Mouse (Mus musculus) gastrocnemius, postnatal 25 days (tissue): Measurements from ENCODE around the gene Hsd17b11. TPM values are rescaled to one million over a fixed set of nuclear protein-coding genes. Genes with fewer than 3 reads are reported as not detected.

ENCODE experiments used
- DNase-seq: peaks from one replicate; pipeline ENCODE4 v3.0.0; 2022
- long read RNA-seq, 2 experiments: library from polyadenylated mRNA; stranded (forward); transcript quantifications; one replicate each; pipeline ENCODE4 v2.0.0; 2021
- total RNA-seq, 2 experiments: library from RNA; stranded (reverse); gene quantifications; 1 replicate in 1 of 2; 2 replicates in 1 of 2; pipeline ENCODE4 v1.2.3; 2021

The Hsd17b11 gene
- 1 to 10 TPM; 7.8 to 8.3 TPM for total RNA-seq
- long read RNA-seq, experiment 1, partial matches to known transcripts = 0 of 3 reads
- long read RNA-seq, experiment 1, other reads (novel, unspliced or antisense) = 3 of 3 reads
- long read RNA-seq, experiment 2, partial matches to known transcripts = 1 of 3 reads
- long read RNA-seq, experiment 2, other reads (novel, unspliced or antisense) = 0 of 3 reads

DNA sequence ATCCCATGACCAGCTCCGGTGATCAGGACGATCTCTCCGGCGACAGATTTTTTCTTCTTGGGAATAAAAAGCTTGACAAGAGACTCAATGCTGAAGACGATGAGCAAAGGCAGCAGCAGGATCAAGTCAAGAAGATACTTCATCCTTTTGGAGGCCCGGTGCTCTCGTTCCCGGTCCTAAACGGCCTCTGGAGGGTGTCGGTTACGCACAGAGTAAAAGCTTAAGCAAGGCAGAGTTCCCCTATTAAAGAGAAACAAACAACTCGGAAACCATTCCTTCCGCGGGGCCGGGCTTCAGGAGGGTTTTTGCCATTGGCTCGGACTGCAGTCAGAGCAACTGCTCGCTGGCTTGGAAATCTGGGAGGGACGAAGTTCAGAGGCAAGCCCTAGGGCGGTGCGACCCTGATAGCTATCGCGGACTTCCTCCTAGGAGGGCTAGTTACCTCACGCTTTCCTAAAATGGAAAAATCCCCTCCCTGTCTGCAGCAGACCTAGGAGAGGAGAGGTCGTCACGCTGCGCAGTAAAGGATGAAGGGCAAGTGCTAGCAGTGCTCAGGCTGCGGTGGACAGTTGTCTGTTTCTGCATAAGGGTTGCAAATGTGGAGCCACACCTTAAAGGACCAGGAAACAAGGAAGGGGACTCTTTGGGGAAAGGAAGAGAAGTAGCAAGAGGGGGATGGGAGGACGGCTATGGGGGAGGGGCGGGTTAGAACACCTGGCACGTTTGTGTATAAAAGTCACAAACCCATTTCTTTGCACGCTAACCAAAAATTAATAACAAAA lies at the start of gene Hsd17b11:
Gene Hsd17b11 (minus strand): TSS at position 323 of the 782 bp plus-strand sequence.
- peak; percentile 87 for DNase-seq

DNA sequence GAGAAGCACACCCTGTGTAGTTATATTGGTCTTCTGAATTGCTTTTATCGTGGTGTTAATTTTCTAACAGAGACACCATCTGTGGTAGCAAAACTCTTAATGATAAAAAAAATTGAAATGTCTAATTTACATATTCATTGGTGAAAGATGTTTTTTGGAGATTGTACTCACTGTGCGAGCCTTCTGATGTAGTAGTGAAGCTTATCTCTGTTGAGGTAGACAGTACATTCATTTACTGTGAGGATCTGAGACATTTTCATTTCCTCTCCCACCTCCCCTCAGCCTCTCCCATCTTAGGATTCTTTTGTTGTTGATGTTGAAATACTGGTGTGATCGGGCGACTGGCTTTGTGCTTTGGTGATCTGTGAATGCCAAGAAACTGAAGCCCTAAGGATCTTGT lies 49.3 kb upstream of the Hsd17b11 start:
- no peak for DNase-seq

DNA sequence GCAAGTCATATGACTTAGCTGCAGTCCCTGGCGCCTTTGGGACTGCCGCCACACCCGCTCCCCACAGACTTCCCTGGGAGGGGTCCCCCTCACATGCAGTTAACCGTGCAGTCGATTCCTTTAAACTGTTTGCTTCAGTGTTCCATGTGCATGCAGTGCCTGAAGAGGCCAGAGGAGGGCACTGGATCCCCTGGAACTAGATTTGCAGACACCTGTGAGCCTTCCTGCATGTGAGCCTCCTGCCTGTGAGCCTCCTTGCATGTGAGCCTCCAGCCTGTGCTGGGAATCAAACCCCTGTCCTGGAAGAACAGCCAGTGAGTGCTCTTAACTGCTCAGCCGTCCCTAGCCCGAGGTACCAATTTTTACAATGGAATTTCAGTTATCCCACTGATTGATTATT lies 47.0 kb upstream of the Hsd17b11 start:
- no peak for DNase-seq

DNA sequence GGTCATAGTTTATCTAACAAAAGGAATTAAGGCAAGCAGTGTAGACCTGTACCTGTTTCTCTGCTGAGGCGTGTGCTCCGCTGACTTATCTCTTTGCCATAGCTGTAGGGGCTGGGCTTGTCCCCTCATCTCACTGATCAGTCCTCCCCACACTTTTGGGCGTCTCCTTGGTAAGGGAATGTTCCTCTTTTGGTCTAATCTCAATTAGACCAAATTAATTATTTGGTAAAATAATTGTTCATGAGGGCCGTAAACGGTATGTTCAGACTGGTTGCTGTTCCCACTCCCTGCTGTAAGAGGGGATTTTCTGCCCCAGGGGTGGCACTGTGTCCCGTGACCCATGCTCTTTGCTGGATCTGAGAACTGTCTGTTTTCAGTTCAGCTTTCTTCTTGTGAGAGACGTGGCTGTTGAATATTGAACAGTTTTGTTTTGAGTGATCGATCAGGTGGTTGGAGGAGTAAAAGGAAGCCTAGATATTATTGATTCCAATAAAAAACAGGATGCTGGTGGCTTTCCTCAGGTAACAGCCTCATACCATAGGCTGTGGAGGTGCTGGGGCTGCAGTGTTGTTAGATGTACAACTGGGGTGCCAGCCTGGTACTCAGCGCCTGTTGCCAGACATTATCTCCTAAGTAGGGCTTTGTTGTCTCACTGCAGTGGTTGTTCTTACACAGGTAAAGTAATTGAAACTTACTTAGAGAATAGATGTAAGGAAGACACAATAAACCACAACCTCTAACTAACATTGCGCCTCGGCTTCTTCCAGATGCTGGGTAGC lies 41.2 kb upstream of the Hsd17b11 start:
- DNase-seq = no peak

DNA sequence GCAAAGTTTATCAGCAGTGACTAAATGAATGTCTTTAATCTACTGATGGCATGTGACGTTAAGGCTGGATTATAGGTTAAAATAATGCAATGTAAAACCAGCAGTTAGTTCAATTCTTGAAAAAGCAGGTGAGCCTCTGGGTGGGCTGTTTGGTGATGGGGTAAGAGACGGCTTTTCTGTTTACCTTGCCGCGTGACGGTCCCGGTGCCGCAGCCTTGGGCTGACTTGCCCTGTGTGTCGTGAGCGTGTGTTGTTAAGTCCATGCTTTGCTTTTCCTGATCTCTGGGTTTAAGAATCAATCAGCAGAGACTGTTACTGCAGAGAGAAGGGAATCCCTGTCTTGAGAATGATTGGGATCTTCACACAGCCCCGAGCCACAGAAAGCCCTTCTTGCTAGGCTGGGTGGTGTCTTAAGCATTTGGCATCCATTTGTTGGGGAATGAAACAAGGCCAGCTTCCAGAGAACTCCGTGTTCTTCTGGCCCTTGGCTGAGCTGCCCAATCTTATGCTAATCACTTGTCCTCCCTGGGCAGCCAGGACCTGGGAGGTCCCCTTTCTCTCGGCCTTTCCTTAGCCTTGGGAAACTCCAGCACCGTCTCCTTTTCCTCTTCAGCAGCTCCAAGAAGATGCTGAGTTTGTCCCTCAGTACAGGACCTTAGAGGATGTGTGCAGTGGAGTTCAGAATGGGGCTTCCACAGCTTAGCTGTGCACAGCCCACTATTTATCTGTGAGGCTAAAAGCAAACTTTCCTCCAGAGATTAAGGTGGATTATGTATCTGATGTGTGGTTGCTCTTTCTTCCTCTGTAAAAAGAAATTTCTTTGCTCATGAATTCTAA lies 40.4 kb upstream of the Hsd17b11 start:
- peak; percentile 33 for DNase-seq

DNA sequence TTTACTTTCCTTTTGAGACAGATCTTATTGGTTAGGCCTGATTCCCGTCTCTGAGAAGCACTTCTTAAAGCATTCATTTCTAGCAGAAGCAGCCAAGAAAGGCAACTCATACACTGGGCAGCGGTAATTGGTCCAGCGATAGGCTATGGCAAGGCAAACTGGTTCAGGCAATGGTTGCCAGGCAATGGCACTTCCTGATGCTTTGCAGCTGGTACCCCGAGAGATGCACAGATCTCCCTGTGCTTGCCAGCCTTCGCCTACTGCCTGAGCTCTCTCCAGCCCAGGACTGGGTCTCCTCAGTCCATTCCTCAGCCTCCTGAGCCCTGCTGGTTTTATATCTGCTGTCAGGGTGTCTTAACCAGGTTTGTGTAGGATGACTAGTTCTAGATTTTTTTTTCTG lies 38.7 kb upstream of the Hsd17b11 start:
- no peak for DNase-seq

DNA sequence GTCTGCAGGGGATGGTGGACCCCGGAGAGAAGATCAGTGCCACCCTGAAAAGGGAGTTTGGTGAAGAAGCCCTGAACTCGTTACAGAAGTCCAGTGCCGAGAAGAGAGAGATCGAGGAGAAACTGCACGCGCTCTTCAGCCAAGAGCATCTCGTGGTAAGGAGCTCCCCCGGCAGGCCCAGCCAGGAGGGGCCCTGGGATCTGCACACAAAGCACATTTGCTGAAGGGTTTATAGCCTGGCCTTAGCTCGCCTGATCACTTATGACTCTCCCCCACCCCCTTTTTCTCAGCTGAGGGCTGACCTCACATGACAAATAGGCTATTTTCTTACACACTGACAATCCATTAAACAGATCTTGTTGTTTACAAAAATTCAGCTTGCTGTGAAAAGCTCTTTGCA lies 37.9 kb upstream of the Hsd17b11 start:
- no peak for DNase-seq

DNA sequence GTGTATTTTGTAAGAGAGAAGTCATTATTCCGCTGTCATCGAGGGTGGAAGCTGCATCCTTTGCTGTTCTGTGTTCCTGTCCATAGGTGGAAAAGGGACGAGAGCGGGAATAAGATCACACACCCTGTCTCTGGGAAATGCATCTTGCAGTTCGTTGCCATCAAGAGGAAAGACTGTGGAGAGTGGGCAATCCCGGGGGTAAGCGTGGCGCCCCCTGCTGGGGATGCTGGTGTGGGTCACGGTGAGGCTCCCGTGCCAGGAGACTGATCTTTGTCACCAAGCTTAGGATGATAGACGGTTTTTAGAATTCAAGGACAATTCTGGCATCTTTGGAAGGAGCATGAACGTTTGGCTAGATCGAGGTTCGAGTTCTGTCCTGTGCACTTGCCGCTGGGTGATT lies 36.3 kb upstream of the Hsd17b11 start:
- DNase-seq = no peak

DNA sequence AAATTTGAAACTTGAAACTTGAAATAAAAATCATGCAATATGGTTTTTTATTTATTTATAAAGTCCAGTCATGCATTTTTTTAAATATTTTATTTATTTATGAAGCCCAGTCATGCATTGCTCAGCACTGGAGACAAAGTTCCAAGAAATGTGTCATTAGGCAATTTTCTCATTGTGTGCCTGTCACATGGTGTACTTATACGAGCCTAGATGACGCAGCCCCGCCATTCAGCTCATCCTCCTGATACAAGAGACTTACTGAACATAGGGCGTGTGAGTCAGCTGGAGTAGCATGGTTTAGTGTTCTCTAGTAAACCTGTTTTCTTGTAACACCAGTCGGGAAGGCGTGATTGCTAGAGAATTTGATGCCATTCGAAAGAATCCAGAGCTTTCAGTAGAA lies 34.6 kb upstream of the Hsd17b11 start:
- DNase-seq = no peak

DNA sequence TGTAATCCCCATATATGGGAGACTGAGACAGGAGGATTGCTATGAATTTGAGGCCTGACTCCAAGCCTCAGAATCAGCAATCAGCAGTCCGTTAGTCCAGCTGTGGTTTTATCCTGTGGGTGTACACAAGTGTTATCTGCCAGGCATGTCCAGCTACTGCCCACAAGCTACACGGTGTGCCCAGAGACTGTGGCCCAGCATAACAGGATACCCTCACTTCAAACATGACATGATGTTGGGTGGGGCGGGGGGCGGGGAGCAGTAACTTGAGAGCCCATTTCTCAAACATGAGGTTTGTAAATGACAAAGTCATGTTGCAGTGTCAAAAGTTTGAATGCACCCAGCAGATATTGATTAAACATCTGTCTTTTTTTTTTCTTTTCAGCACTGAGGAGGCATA lies 34.1 kb upstream of the Hsd17b11 start:
- DNase-seq = no peak

DNA sequence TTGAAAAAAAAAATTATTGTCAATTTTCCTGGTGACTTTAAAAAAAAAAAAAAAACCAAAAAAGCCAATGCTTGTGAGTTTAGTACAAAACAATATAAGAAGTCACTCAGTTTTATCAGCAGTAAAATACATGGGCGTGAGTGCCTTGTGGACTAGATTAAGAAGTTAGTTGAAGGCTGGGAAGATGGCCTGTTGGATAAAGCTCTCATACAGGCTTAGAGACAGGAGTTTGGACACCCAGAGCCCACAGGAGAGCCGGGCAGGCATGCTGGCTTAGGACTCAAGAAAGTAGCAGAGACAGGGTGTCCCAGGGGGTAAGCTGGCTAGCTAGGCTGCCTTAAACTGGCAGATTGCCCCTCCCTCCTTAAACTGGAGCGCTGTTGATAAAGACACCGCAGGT lies 33.2 kb upstream of the Hsd17b11 start:
- no peak for DNase-seq

DNA sequence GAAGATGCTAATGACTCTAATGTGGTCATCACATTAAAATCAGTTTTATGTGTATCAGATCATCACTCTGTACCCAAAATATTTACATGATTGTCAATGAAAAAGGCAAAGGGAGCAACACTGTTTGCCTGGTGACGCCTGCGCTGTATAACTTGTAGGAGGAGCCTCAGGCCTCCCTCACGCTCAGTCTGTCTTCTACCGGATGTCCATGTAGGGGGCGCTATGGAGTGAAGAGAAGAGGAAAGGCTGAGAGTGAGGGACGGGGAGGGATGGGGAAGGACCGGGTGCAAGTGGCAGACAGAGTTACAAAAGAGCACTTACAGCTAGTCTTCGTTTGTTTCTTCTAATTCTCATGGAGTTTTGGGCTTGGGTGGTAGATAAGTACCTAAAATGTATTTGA lies 31.2 kb upstream of the Hsd17b11 start:
- DNase-seq = no peak

DNA sequence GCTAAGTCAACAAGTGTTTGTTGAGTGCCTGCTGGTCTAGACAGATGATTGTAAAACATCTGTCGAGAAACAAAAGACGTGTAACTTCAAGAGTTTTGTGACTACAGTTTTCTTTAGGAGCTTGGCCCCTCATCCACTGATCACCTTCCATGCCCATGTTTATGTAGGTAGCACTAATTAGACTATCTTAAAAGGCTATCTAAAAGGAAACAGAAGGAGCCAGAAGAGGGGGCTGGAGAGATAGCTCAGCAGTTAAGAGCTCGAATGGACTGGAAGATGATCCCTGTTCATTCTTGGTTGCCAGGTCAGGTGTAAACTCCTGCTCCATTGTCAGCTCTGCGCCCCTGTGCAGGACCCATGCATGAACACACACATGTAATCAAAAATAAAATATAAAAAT lies 26.4 kb upstream of the Hsd17b11 start:
- no peak for DNase-seq

DNA sequence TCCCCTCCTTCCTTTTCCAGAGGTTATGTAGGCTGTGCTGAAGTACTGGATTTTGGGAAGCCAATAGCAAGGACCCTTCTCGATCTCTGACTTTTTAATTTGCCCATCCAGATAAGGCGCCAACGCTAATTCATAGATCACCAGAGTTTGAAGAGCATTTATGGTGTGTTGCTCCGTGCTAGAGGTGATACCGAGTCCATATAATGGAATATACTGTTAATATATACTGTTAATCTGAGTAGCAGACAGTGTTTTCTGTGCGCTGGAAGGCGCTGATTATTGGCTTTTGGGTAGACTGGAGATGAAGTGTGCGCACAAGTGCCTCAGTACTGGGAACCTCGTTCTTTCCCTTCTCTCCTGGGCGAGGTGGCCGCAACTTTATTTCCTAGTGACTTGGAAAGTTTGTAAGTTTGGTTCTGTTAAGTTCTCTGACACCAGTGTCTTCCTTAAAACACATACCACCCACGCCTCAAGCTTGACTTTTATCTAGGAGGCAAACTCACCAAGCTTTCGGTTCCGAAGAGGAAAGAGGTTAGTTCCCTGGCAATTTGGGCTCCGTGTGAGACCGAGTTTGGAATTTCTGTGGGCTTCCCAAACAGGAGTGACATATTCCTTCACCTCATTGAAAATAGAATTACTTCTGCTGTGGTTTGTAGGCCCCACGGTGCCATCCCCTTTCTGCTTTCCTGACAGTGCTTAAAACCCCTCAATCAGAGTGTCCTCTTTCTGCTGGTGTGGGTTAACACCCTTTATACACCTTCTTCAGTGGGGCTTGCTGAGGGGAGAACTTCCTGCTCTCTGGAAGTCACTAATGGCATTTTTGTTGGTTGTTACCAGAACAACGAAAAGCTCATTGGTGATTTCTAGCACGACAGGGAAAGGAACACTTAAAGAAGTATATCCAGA lies 25.7 kb upstream of the Hsd17b11 start:
- DNase-seq = no peak

DNA sequence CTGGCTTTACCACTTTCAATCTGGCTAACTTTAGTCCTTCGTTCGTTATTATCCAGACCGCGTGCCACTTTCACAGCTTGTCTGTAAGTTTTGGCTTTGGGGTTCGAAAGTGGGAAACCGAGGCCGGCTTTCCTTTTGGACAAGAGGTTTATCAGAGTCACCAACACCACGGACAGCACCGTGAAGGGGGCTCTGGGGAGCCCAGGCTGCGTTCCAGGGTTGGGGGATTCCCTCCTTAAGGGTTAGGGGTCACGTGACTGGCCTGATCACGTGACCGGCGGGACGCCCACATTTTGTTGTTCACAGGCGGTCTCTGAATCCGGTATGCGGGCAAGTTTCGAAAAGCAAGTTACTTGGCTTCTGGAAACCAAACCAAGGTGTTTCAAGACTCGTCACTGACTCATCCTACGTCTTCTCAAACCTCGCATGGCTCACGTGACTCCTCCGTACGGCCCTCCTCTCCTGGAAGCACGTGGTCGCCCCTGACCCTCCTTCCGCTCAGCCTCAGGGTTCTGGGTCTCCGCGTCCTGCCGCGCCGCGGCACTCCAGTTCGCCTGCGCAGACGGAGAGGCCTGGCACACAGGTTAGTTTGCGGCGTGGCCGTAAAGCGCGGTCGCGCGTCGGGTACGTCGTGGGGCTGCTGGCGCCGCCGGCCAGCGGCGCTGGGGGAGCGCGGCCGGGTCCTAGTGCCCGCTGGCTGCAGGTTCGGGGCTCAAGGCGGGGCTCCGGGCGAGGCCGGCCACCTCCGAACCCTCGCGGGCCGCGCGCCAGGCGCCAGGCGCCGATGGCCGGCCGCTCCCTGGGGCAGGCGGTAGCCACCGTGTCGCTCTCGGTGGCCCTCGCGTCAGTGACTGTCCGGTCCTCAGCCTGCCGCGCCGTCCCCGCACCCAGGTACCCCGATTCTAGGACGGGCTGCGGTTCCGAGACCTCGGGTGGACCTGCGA lies 24.8 kb upstream of the Hsd17b11 start, which contains the start of gene Nudt9:
Gene Nudt9 (plus strand): TSS at position 51 of the 944 bp plus-strand sequence.
- peak; percentile 97 for DNase-seq

DNA sequence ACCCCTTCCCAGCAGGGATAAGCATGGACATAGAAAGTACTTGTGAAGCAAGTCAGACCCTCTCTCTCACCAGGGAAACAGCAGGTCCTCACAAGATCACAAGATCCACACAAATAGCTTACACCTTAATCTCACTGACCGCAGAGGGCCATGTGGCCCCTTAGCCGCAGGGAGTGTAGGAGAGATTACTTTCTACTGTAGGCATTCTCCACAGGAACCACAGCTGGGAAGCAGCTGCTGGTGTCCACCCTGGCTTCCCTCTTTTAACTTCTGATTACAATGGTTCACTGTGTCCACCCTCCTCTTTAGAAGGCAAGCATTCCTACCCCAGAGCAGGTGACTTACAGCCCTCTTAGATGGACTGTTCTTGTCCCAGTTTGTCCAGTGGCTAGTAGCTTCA lies 22.0 kb upstream of the Hsd17b11 start:
- no peak for DNase-seq

DNA sequence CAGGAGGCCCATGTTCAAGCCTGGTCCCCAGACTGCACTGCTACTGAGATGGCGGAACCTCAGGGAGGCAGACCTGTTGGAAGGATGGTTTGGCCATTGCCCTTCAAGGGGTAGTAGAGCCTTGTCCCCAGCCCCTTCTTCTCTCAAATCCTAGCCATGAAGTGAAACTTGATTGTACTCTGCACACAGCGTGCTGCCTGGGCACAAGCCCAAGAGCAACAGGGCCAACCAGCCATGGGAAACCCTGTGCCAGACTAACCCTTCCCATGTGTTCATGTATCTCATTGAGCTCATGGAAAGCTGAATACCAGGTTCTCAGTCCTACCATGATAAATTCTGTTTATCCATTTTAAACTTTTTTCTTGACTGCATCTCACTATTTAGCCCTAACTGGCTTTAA lies 21.2 kb upstream of the Hsd17b11 start:
- DNase-seq = no peak

DNA sequence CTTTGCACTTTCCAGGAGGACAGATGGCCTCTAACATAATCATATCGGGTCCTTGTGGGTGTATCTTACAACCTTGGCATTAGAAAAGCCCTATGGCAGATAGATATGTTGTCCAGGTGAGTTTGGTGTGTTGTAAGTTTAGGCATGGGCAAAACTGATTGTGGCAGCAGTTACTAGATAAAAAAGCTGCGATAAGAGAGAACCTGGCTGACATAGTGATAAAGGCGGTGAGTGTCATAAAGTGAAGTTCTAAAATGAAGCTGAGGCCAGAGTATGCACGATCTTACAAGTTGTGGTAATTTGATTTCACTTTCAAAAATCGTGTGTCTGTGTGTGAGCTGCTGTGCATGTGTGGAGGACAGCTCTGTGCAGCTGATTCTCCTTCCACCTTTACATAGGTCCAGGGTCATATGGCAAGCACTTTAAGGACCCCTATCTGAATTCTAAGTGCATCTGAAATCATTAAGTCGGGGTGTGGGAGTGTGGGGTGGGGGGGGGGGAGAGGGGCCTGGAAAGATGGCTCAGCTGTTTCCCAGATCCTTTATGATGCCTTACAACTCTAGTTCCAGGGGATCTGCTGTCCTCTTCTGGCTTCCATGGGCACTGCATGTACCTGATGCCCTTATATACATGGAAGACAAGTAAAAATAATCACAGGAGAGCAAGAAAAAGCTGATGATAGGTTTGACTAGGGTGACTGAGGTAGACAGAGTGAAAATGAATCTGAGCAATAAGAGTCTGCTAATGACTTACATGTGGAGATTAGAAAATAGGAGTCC lies 17.6 kb upstream of the Hsd17b11 start:
- no peak for DNase-seq

DNA sequence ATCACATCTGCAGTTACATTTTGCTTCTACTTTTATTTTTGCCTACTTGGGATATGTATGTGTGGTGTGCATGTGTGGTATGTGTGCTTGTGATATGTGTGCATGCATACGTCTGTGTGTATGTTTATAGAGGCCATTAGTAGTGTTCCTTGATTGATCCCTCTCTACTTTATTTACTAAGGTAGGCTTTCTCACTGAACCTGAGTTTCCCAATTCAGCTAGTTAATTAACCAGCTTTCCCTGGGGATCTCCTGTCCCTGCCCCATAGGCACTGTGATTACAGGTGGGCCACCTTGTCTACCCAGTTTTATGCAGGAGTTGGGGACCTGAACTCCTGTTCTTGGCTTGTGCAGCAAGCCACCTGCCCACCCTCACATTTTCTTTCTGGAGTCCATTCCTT lies 15.0 kb upstream of the Hsd17b11 start:
- DNase-seq = no peak
